Mouse (Mus musculus) monocyte, adult 2 months (primary cell): ENCODE data around the gene Rita1.

ENCODE experiments used
- DNase-seq, 2 experiments: peaks; one replicate each; pipeline ENCODE4 v3.0.0; 2022; ENCODE audit warnings: low spot score in 2 of 2, low read depth in 1 of 2

Rita1 gene

GRCm38 (mm10) chr5:120603515-120603914, 8.9 kb downstream of the Rita1 start:
- no peak for DNase-seq

DNA sequence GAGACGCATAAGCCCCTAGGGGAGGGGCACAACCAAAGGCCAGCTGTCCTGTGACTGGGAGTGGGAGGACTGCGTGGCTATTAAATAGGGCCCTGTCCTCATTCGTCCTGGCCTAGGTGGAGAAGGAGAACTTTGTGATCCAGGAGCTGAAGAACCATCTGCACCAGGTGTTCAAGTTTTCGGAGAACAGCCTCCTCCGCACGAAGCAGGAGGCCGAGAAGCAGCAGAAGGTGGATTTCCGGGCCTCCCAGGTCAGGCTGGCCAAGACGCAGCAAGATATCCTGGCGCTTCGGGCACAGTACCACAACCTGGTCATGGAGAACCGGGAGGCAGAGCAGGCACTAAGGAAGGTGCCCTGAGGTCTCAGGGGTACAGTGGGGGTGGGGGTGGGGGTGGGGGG, 10.2 kb downstream of the Rita1 start:
- DNase-seq, result no peak

DNA sequence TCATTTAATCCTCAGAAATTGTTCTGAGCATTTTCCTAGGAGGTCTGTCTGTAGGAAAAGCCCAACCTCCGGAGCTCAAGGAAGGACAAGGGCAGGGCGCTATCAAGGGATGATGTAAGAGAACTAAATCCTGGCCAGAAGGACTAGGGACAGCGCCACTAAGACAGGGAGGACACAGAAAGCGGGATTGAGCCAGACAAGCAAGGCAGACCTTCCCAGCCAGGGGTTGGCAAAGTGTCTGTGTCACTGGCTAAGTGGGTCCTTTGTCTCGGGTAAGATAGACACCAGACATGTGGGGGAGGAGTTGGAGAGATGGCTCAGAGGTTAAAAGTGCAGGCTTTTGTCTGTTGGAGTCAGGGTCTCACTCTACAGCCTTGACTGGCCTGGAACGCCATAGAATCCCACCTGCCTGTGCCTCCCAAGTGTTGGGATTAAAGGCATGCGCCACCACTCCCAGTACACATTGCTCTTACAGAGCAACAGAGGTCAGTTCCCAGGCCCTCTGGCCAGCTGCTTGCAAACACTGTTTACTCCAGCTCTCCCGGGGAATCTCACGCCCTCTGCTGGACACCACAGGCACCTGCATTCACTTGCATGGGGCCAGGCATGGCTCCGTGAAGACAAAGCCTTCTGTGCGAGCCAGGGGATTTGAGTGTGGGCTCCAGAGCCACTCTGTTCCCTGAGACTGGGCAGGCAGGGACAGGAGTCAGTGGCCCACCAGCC, 11.3 kb downstream of the Rita1 start:
- DNase-seq, result no peak

DNA sequence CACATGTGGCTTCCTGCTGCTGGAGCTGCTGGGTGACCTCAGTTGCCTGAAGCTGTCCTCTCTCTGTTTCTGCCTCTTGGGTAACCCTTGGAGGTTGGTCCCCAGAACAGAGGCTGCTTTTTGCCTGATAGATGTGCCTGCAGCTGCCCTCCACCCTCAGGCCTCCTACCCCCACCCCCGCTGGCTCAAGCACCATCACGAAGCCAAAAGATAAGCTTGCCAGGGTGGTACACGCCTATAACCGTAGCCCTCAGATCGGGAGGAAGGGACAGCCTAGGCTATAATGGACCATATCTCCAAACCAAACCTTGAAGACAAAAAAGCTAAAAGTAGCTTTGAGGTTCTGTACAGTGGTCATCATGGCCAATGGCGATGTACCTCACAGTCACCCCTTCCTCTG, 12.8 kb downstream of the Rita1 start:
- no peak for DNase-seq

GRCm38 (mm10) chr5:120594485-120594884, 17.9 kb downstream of the Rita1 start:
- no peak for DNase-seq

DNA sequence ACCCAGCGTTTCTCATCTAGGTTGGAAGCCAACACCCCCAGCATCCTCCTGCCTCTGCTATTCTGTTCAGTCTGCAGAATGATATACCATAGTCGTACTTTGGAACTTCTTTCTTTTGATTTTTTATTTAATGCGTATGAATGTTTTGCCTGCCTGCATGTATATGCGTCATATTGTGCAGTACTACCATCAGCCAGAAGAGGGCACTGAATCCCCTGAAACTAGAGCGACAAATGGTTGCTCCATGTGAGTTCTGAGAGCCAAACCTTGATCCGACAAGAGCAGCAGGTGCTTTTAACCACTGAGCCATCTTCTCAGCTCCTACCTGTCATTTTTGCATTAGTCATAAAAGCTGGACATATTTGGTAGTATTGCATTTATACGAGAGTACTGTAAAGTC, 20.2 kb downstream of the Rita1 start:
- DNase-seq, result no peak

- no peak for DNase-seq
These were observed 21.9 kb downstream of the Rita1 start for GRCm38 (mm10) chr5:120590356-120591010.

GRCm38 (mm10) chr5:120588569-120589094, 23.8 kb downstream of the Rita1 start, which contains the start of the genes Tpcn1 and Iqcd:
TSS of gene Tpcn1 (minus strand) at chr5:120588673.
TSS of gene Iqcd (plus strand) at chr5:120589016.
- peak; percentile 95 to 96 for DNase-seq

GRCm38 (mm10) chr5:120587940-120588568, 24.3 kb downstream of the Rita1 start:
- no peak for DNase-seq

- DNase-seq, result no peak
These were observed 24.8 kb downstream of the Rita1 start for GRCm38 (mm10) chr5:120587616-120587926.

DNA sequence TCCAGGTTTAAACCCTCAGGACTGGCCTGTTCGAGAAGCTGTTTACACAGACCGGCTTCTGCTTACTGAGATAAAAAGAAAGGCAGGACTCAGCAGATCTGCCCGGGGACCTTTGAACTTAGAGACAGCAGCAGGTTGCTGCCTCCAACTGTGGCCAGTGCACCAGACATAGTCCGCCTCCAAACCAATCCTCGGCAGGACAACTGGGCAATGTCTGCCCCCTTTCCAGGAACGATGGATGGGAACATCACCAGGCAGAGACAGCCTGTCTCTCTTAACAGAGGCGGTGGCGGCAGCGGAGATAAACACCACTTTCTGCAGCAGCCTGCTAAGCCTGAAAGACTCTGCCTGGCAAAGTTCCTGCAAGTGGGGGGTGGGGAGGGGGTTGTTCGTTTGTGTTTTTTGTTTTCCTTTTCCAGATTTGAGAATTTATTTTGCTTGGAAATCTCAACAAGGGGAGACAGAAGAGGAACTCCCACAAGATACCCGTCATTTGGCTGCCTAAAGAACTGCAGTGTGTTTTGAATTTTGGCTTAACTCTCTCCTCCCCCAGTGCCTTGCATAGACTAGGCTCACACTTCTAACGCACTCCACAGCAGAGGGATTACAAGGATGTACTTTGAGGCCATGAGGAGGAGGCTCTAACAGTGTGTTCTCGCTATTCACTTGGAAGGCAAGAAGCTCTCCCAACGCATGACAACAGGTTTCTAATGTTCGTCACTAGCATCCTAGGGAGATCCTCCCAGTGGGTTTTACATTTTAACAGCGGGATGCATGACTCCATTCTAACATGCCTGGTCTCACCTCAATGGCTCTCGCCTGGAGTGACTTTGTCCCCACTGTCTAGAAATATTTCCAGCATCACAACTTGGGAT, 25.4 kb downstream of the Rita1 start:
- no peak for DNase-seq

- no peak for DNase-seq
These were observed 27.4 kb downstream of the Rita1 start for GRCm38 (mm10) chr5:120584968-120585367.

- no peak for DNase-seq
These were observed 28.9 kb downstream of the Rita1 start for GRCm38 (mm10) chr5:120583511-120583910.

DNA sequence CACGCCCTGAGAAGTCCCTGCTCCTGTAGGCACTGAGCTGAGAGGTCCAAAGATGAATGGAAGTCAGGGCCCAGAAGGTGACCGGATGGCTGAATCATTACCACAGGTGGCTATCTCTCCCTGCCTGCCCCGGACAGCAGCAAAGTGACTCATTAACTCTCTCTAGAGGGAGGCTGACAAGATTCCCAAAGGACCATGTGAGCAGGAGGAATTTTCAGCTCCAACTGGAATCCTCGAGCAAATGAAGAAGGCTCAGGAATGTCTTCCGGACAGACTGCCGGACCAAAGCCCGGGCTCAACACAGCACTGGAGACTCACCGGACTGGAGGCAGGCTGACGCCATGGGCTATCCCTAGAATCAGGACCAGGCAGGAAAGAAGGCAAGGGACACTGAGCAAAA, 30.4 kb downstream of the Rita1 start:
- DNase-seq, result no peak

GRCm38 (mm10) chr5:120579898-120580626, 32.3 kb downstream of the Rita1 start:
- DNase-seq, result no peak

GRCm38 (mm10) chr5:120579211-120579897, 33.0 kb downstream of the Rita1 start:
- DNase-seq, result peak in 1 of 2 experiments; percentile 67

GRCm38 (mm10) chr5:120578504-120579081, 33.8 kb downstream of the Rita1 start:
- DNase-seq, result no peak

DNA sequence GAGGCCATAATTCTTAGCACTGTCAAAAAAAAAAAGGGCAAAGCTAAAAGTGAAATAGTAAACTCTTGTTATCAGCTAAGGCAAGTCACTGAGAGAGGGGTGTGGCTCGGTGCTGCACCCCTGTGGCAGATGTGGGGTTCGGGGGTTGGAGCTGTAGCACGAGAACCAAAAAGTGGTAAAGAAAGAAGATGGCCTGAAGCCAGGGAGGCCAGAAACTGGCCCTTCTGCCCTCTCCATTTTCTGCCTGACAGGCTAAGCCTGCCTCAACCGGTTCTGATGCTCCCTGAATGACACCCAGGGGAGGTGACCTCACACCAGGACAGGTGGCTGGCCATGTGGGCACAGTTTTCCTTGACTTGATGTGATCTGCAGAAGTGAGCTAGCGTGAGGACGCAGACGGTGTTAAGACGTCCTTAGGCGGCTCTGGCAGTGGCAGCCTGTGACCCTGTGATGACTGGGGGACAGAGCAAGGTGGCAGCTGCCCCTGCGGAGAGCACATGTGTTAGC, 34.4 kb downstream of the Rita1 start:
- no peak for DNase-seq

GRCm38 (mm10) chr5:120576781-120577301, 35.5 kb downstream of the Rita1 start:
- no peak for DNase-seq
